Mouse (Mus musculus): ENCODE data around the gene Dapp1.
"Not testable (repeated sequence)": the region's sequence is repeated elsewhere in the genome, so short reads cannot be mapped to it uniquely, and the experiment has no call there.

Gene Dapp1

GRCm38 (mm10) chr3:137989405-137989804, 8.1 kb upstream of the Dapp1 start:
- in situ Hi-C loops (cut with MseI, MboI): no loop called here

GRCm38 (mm10) chr3:137980435-137981381, 637 bp downstream of the Dapp1 start:
- in situ Hi-C loops (cut with MseI, MboI): no loop called here

GRCm38 (mm10) chr3:137978233-137978632, 3.1 kb downstream of the Dapp1 start:
- in situ Hi-C loops (cut with MseI, MboI): no loop called here

- in situ Hi-C loops (cut with MseI, MboI): no loop called here
Observed at GRCm38 (mm10) chr3:137977629-137978041, 3.7 kb downstream of the Dapp1 start.

- in situ Hi-C loops (cut with MseI, MboI): no loop called here
Observed at GRCm38 (mm10) chr3:137976943-137977628, 4.3 kb downstream of the Dapp1 start.

GRCm38 (mm10) chr3:137975856-137976423, 5.4 kb downstream of the Dapp1 start:
- in situ Hi-C loops (cut with MseI, MboI): no loop called here

- in situ Hi-C loops (cut with MseI, MboI): no loop called here
Observed at GRCm38 (mm10) chr3:137975435-137975834, 5.9 kb downstream of the Dapp1 start.

GRCm38 (mm10) chr3:137974306-137974705, 7.0 kb downstream of the Dapp1 start:
- in situ Hi-C loops (cut with MseI, MboI): no loop called here

- in situ Hi-C loops (cut with MseI, MboI): no loop called here
Observed at GRCm38 (mm10) chr3:137972989-137973388, 8.4 kb downstream of the Dapp1 start.

GRCm38 (mm10) chr3:137972224-137972623, 9.1 kb downstream of the Dapp1 start:
- in situ Hi-C loops (cut with MseI, MboI): no loop called here

GRCm38 (mm10) chr3:137969951-137970350, 11.4 kb downstream of the Dapp1 start:
- in situ Hi-C loops (cut with MseI, MboI): no loop called here

- in situ Hi-C loops (cut with MseI, MboI): no loop called here
Observed at GRCm38 (mm10) chr3:137968820-137969486, 12.4 kb downstream of the Dapp1 start.

- in situ Hi-C loops (cut with MseI, MboI): no loop called here
Observed at GRCm38 (mm10) chr3:137968105-137968819, 13.1 kb downstream of the Dapp1 start.

GRCm38 (mm10) chr3:137964014-137964413, 17.3 kb downstream of the Dapp1 start:
- in situ Hi-C loops (cut with MseI, MboI): not testable (repeated sequence)

- in situ Hi-C loops (cut with MseI, MboI): no loop called here
Observed at GRCm38 (mm10) chr3:137963508-137963907, 17.8 kb downstream of the Dapp1 start.

GRCm38 (mm10) chr3:137961736-137962385, 19.5 kb downstream of the Dapp1 start:
- in situ Hi-C loops (cut with MseI, MboI): no loop called here

GRCm38 (mm10) chr3:137959456-137959855, 21.9 kb downstream of the Dapp1 start:
- in situ Hi-C loops (cut with MseI, MboI): no loop called here

GRCm38 (mm10) chr3:137958352-137958751, 23.0 kb downstream of the Dapp1 start:
- in situ Hi-C loops (cut with MseI, MboI): no loop called here

- in situ Hi-C loops (cut with MseI, MboI): no loop called here
Observed at GRCm38 (mm10) chr3:137957864-137958263, 23.5 kb downstream of the Dapp1 start.

GRCm38 (mm10) chr3:137955560-137956081, 25.7 kb downstream of the Dapp1 start:
- in situ Hi-C loops (cut with MseI, MboI): no loop called here
